Mouse (Mus musculus): ENCODE measurements around the gene Twf2. TPM values are rescaled to one million over a fixed set of nuclear protein-coding genes. Genes with fewer than 3 reads are reported as not detected.

The Twf2 gene
- total RNA-seq, 2 experiments from 2014 or later, result 62.1 to 63.6 TPM

- DNase-seq, result peak; percentile 93
These were observed 9.0 kb downstream of the Twf2 start for GRCm38 (mm10) chr9:106211680-106212593.

GRCm38 (mm10) chr9:106212594-106212981 is 9.7 kb downstream of the Twf2 start:
- no peak for DNase-seq

- no peak for DNase-seq
These were observed 12.6 kb downstream of the Twf2 start for GRCm38 (mm10) chr9:106215341-106216125.

GRCm38 (mm10) chr9:106216971-106217370 is 14.1 kb downstream of the Twf2 start:
- no peak for DNase-seq

GRCm38 (mm10) chr9:106220894-106221523 is 18.1 kb downstream of the Twf2 start:
- no peak for DNase-seq

GRCm38 (mm10) chr9:106222261-106222851 is 19.4 kb downstream of the Twf2 start, which contains the start of gene Tlr9:
TSS of gene Tlr9 (plus strand) at chr9:106222598.
- no peak for DNase-seq

- DNase-seq, result no peak
These were observed 20.1 kb downstream of the Twf2 start for GRCm38 (mm10) chr9:106222994-106223393.

GRCm38 (mm10) chr9:106225469-106226150 is 22.7 kb downstream of the Twf2 start:
- no peak for DNase-seq

- DNase-seq, result peak; percentile 52
These were observed 23.3 kb downstream of the Twf2 start for GRCm38 (mm10) chr9:106226151-106226682.

GRCm38 (mm10) chr9:106227790-106228429 is 25.0 kb downstream of the Twf2 start:
- DNase-seq, result no peak

- DNase-seq, result no peak
These were observed 27.3 kb downstream of the Twf2 start for GRCm38 (mm10) chr9:106230051-106230733.

GRCm38 (mm10) chr9:106230734-106231106 is 27.8 kb downstream of the Twf2 start:
- DNase-seq, result no peak

GRCm38 (mm10) chr9:106231220-106231619 is 28.3 kb downstream of the Twf2 start:
- no peak for DNase-seq

GRCm38 (mm10) chr9:106231816-106232215 is 28.9 kb downstream of the Twf2 start:
- DNase-seq, result no peak

GRCm38 (mm10) chr9:106232956-106233355 is 30.0 kb downstream of the Twf2 start:
- DNase-seq, result no peak

GRCm38 (mm10) chr9:106233953-106234352 is 31.0 kb downstream of the Twf2 start:
- DNase-seq, result no peak

GRCm38 (mm10) chr9:106235194-106235830 is 32.4 kb downstream of the Twf2 start:
- DNase-seq, result peak; percentile 53

- DNase-seq, result no peak
These were observed 33.4 kb downstream of the Twf2 start for GRCm38 (mm10) chr9:106236156-106236817.

GRCm38 (mm10) chr9:106236818-106237211 is 33.9 kb downstream of the Twf2 start:
- no peak for DNase-seq

All from heart, postnatal 4 days (tissue).